Mouse (Mus musculus) limb, embryonic 13.5 days (tissue): Measurements from ENCODE around the gene Fbxl17. TPM values are rescaled to one million over a fixed set of nuclear protein-coding genes. Genes with fewer than 3 reads are reported as not detected.

Experiments used
- ATAC-seq: fragments of 200-750 bp; cut with Nextera tagmentation; 2 replicates; pipeline ENCODE4 v1.8.0; 2017; ENCODE audit warnings: low read depth, moderate number of reproducible peaks, moderate TSS enrichment; ENCODE audit not compliant: low FRiP score
- H3K27ac ChIP-seq: fragments of 300-500 bp; sonication (generic); 2 replicates; pipeline ENCODE4 v1.5.1; 2015; ENCODE audit warnings: inconsistent platforms, mild to moderate bottlenecking, moderate library complexity
- H3K27me3 ChIP-seq: fragments of 300-500 bp; sonication (generic); 2 replicates; pipeline ENCODE4 v1.6.1; 2015; ENCODE audit warnings: mild to moderate bottlenecking, inconsistent platforms
- H3K36me3 ChIP-seq: fragments of 300-500 bp; sonication (generic); 2 replicates; pipeline ENCODE4 v1.6.1; 2015; ENCODE audit warnings: inconsistent platforms, mild to moderate bottlenecking, moderate library complexity
- H3K4me1 ChIP-seq: fragments of 300-500 bp; sonication (generic); 2 replicates; pipeline ENCODE4 v1.6.1; 2015; ENCODE audit warnings: inconsistent platforms
- H3K4me2 ChIP-seq: fragments of 300-500 bp; sonication (generic); replicated peaks from 2 replicates; pipeline ENCODE4 v1.6.1; 2015; ENCODE audit warnings: inconsistent platforms, mild to moderate bottlenecking, moderate library complexity
- H3K4me3 ChIP-seq: fragments of 300-500 bp; sonication (generic); 2 replicates; pipeline ENCODE4 v1.5.1; 2015; ENCODE audit warnings: moderate library complexity, mild to moderate bottlenecking, inconsistent platforms
- H3K9ac ChIP-seq: fragments of 300-500 bp; sonication (generic); 2 replicates; pipeline ENCODE4 v1.6.1; 2015; ENCODE audit warnings: mild to moderate bottlenecking, inconsistent platforms
- H3K9me3 ChIP-seq: fragments of 300-500 bp; sonication (generic); 2 replicates; pipeline ENCODE4 v1.6.1; 2016; ENCODE audit warnings: inconsistent platforms
- WGBS: fragments of 180-500 bp; shearing (Covaris S2); methylation state at CpG from one replicate; pipeline ENCODE4 v1.1.7; 2015; 5-methylcytosine and 5-hydroxymethylcytosine counted together
- polyA plus RNA-seq: library from polyadenylated mRNA; unstranded; fragments of >200 nt; fragmentation: Nextera tagmentation; extraction: Ambion mirVana; gene quantifications from 2 replicates; pipeline ENCODE4 v1.2.1, GENCODE M21; 2015

The Fbxl17 gene
- polyA plus RNA-seq, 1 experiment from 2014 or later, result 8.1 TPM

GRCm38 (mm10) chr17:63093184-63093583 is 406.6 kb downstream of the Fbxl17 start:
- H3K27ac ChIP-seq, result no peak overlapping the region
- no peaks in the 10 kb centered on the region for H3K4me1 ChIP-seq
- no peak for ATAC-seq
- no peak overlapping the region for H3K9ac ChIP-seq
- H3K36me3 ChIP-seq, result no peaks in the 10 kb centered on the region
- WGBS, result 69% methylated on average over 4 of the region's 4 CpGs
- H3K4me3 ChIP-seq, result no peak overlapping the region
- no peaks in the 10 kb centered on the region for H3K27me3 ChIP-seq
- peaks cover 3% of the 10 kb centered on the region; the same call in 1 of the 2 replicates for H3K9me3 ChIP-seq
- no peak overlapping the region for H3K4me2 ChIP-seq

GRCm38 (mm10) chr17:63092774-63093173 is 407.0 kb downstream of the Fbxl17 start:
- no peak for ATAC-seq
- Histone ChIP-seq H3K9me3 (peaks cover 3% of the 10 kb centered on the region; the same call in 1 of the 2 replicates), H3K36me3 (no peaks in the 10 kb centered on the region), H3K9ac (no peak overlapping the region), H3K4me3 (no peak overlapping the region), H3K27ac (no peak overlapping the region), H3K4me1 (no peaks in the 10 kb centered on the region), H3K4me2 (no peak overlapping the region), H3K27me3 (no peaks in the 10 kb centered on the region)
- 81% methylated on average over 6 of the region's 6 CpGs for WGBS

- Histone ChIP-seq H3K9ac (no peak overlapping the region), H3K4me2 (no peak overlapping the region), H3K4me3 (no peak overlapping the region), H3K27me3 (no peaks in the 10 kb centered on the region), H3K36me3 (no peaks in the 10 kb centered on the region), H3K4me1 (no peaks in the 10 kb centered on the region), H3K9me3 (no peaks in the 10 kb centered on the region; the same call in 1 of the 2 replicates), H3K27ac (no peak overlapping the region)
- 75% methylated on average over 3 of the region's 3 CpGs for WGBS
- no peak for ATAC-seq
Observed at GRCm38 (mm10) chr17:63090112-63090511, 409.7 kb downstream of the Fbxl17 start.

- Histone ChIP-seq H3K4me2 (no peak overlapping the region), H3K27me3 (no peaks in the 10 kb centered on the region), H3K27ac (no peak overlapping the region), H3K9me3 (no peaks in the 10 kb centered on the region; the same call in 1 of the 2 replicates), H3K4me3 (no peak overlapping the region), H3K4me1 (no peaks in the 10 kb centered on the region), H3K9ac (no peak overlapping the region), H3K36me3 (no peaks in the 10 kb centered on the region)
- WGBS, result 87% methylated on average over 10 of the region's 10 CpGs
- no peak for ATAC-seq
Observed at GRCm38 (mm10) chr17:63087265-63087664, 412.6 kb downstream of the Fbxl17 start.

- no peaks in the 10 kb centered on the region for H3K36me3 ChIP-seq
- no peaks in the 10 kb centered on the region for H3K27me3 ChIP-seq
- H3K9ac ChIP-seq, result no peak overlapping the region
- H3K4me1 ChIP-seq, result peaks cover 4% of the 10 kb centered on the region; the same call in 1 of the 2 replicates
- WGBS, result 71% methylated on average over 3 of the region's 3 CpGs
- H3K9me3 ChIP-seq, result no peaks in the 10 kb centered on the region; the same call in 1 of the 2 replicates
- no peak overlapping the region for H3K4me2 ChIP-seq
- no peak overlapping the region for H3K27ac ChIP-seq
- H3K4me3 ChIP-seq, result no peak overlapping the region
- no peak for ATAC-seq
Observed at GRCm38 (mm10) chr17:63086526-63086925, 413.3 kb downstream of the Fbxl17 start.

- Histone ChIP-seq H3K4me1 (peaks cover 14% of the 10 kb centered on the region), H3K9ac (no peak overlapping the region), H3K4me3 (no peak overlapping the region), H3K36me3 (no peaks in the 10 kb centered on the region), H3K9me3 (no peaks in the 10 kb centered on the region; the same call in 1 of the 2 replicates), H3K27me3 (no peaks in the 10 kb centered on the region), H3K4me2 (no peak overlapping the region), H3K27ac (no peak overlapping the region)
- ATAC-seq, result no peak
- 92% methylated on average over 6 of the region's 6 CpGs for WGBS
Observed at GRCm38 (mm10) chr17:63085227-63085626, 414.6 kb downstream of the Fbxl17 start.

GRCm38 (mm10) chr17:63079087-63079486 is 420.7 kb downstream of the Fbxl17 start:
- no peaks in the 10 kb centered on the region for H3K9me3 ChIP-seq
- no peaks in the 10 kb centered on the region for H3K27me3 ChIP-seq
- H3K36me3 ChIP-seq, result no peaks in the 10 kb centered on the region
- no peak overlapping the region for H3K9ac ChIP-seq
- H3K4me3 ChIP-seq, result no peak overlapping the region
- H3K4me2 ChIP-seq, result no peak overlapping the region
- no peak for ATAC-seq
- WGBS, result 82% methylated on average over 5 of the region's 5 CpGs
- peaks cover 56% of the 10 kb centered on the region for H3K4me1 ChIP-seq
- H3K27ac ChIP-seq, result no peak overlapping the region

GRCm38 (mm10) chr17:63077509-63077908 is 422.3 kb downstream of the Fbxl17 start:
- Histone ChIP-seq H3K4me1 (peaks cover 68% of the 10 kb centered on the region), H3K4me3 (no peak overlapping the region), H3K9me3 (no peaks in the 10 kb centered on the region), H3K9ac (no peak overlapping the region), H3K4me2 (no peak overlapping the region), H3K36me3 (no peaks in the 10 kb centered on the region), H3K27me3 (no peaks in the 10 kb centered on the region), H3K27ac (no peak overlapping the region)
- ATAC-seq, result no peak
- 45% methylated on average over 5 of the region's 5 CpGs for WGBS

GRCm38 (mm10) chr17:63076661-63077060 is 423.2 kb downstream of the Fbxl17 start:
- Histone ChIP-seq H3K4me1 (peaks cover 66% of the 10 kb centered on the region), H3K4me2 (peak overlapping the region; percentile 43; the same call in 1 of the 2 replicates), H3K36me3 (no peaks in the 10 kb centered on the region), H3K9me3 (no peaks in the 10 kb centered on the region), H3K4me3 (no peak overlapping the region), H3K9ac (no peak overlapping the region), H3K27ac (peak overlapping the region; percentile 48), H3K27me3 (no peaks in the 10 kb centered on the region)
- WGBS, result 17% methylated on average over 8 of the region's 8 CpGs
- no peak for ATAC-seq

- Histone ChIP-seq H3K36me3 (no peaks in the 10 kb centered on the region), H3K27ac (peak overlapping the region; percentile 70)
Observed at GRCm38 (mm10) chr17:63076037-63076426, 423.8 kb downstream of the Fbxl17 start.

GRCm38 (mm10) chr17:63075091-63076036 is 424.5 kb downstream of the Fbxl17 start:
- H3K27me3 ChIP-seq, result no peaks in the 10 kb centered on the region
- peaks cover 64% of the 10 kb centered on the region for H3K4me1 ChIP-seq
- 0 out of 2 replicates have a peak, but pooled peaks have one; percentile 45 for ATAC-seq
- H3K4me2 ChIP-seq, result peak overlapping the region; percentile 43
- H3K9ac ChIP-seq, result no peak overlapping the region
- H3K27ac ChIP-seq, result peak overlapping the region; percentile 70
- H3K4me3 ChIP-seq, result no peak overlapping the region
- 39% methylated on average over 14 of the region's 14 CpGs for WGBS
- H3K9me3 ChIP-seq, result no peaks in the 10 kb centered on the region
- H3K36me3 ChIP-seq, result no peaks in the 10 kb centered on the region

More at GRCm38 (mm10) chr17:63076037-63076426, 423.8 kb downstream of the Fbxl17 start:
- Histone ChIP-seq H3K4me1 (peaks cover 64% of the 10 kb centered on the region), H3K4me3 (no peak overlapping the region), H3K9me3 (no peaks in the 10 kb centered on the region), H3K4me2 (peak overlapping the region; percentile 43), H3K9ac (no peak overlapping the region), H3K27me3 (no peaks in the 10 kb centered on the region)
- ATAC-seq, result peak; percentile 22
- 14% methylated on average over 8 of the region's 8 CpGs for WGBS

- Histone ChIP-seq H3K4me3 (no peak overlapping the region), H3K4me1 (peaks cover 59% of the 10 kb centered on the region), H3K9me3 (no peaks in the 10 kb centered on the region), H3K27ac (no peak overlapping the region), H3K4me2 (no peak overlapping the region), H3K36me3 (no peaks in the 10 kb centered on the region), H3K9ac (no peak overlapping the region), H3K27me3 (no peaks in the 10 kb centered on the region)
- no peak for ATAC-seq
- WGBS, result 68% methylated on average over 6 of the region's 6 CpGs
Observed at GRCm38 (mm10) chr17:63073342-63073741, 426.5 kb downstream of the Fbxl17 start.
